Mouse (Mus musculus): ENCODE data around the gene Ndufs3. TPM values are rescaled to one million over a fixed set of nuclear protein-coding genes. Genes with fewer than 3 reads are reported as not detected.

Ndufs3 gene
- polyA plus RNA-seq, 1 experiment from 2014 or later: 240 TPM

- no peak overlapping the region for H3K9ac ChIP-seq (ENCODE audit: low read length)
- H3K36me3 ChIP-seq (ENCODE audit: control insufficient read depth, insufficient read depth, low read length): no peaks in the 10 kb centered on the region
- no peak overlapping the region for H3K27ac ChIP-seq (ENCODE audit: low read depth, low read length)
- H3K27me3 ChIP-seq (replicated peaks; ENCODE audit: control insufficient read depth, insufficient read depth, low read length): no peaks in the 10 kb centered on the region
- no peak overlapping the region for H3K4me2 ChIP-seq (ENCODE audit: low read length)
- H3K4me3 ChIP-seq (ENCODE audit: low read depth, low read length): no peak overlapping the region
- DNase-seq (ENCODE audit: low spot score): no peak
- H3K4me1 ChIP-seq (ENCODE audit: control insufficient read depth, insufficient read depth, low read length): no peaks in the 10 kb centered on the region
- H3K9me3 ChIP-seq (replicated peaks; ENCODE audit: control insufficient read depth, low read length): no peaks in the 10 kb centered on the region
- no peak for ATAC-seq
- 74% methylated on average over 2 of the region's 2 CpGs for WGBS
These were observed 27.6 kb upstream of the Ndufs3 start for GRCm38 (mm10) chr2:90932273-90932672.

GRCm38 (mm10) chr2:90931829-90932228 lies 27.2 kb upstream of the Ndufs3 start:
- Histone ChIP-seq H3K36me3 (ENCODE audit: control insufficient read depth, insufficient read depth, low read length) (no peaks in the 10 kb centered on the region), H3K27me3 (replicated peaks; ENCODE audit: control insufficient read depth, insufficient read depth, low read length) (no peaks in the 10 kb centered on the region), H3K9ac (ENCODE audit: low read length) (no peak overlapping the region), H3K9me3 (replicated peaks; ENCODE audit: control insufficient read depth, low read length) (no peaks in the 10 kb centered on the region), H3K27ac (ENCODE audit: low read depth, low read length) (no peak overlapping the region), H3K4me1 (ENCODE audit: control insufficient read depth, insufficient read depth, low read length) (no peaks in the 10 kb centered on the region), H3K4me2 (ENCODE audit: low read length) (no peak overlapping the region), H3K4me3 (ENCODE audit: low read depth, low read length) (no peak overlapping the region)
- WGBS: 88% methylated on average over 8 of the region's 8 CpGs
- DNase-seq (ENCODE audit: low spot score) (no peak), ATAC-seq (no peak)

- WGBS: 83% methylated on average over 13 of the region's 13 CpGs
- ATAC-seq: no peak
- no peak overlapping the region for H3K27ac ChIP-seq (ENCODE audit: low read depth, low read length)
These were observed 23.9 kb upstream of the Ndufs3 start for GRCm38 (mm10) chr2:90928566-90928965.

GRCm38 (mm10) chr2:90922636-90923035 lies 18.0 kb upstream of the Ndufs3 start:
- H3K4me1 ChIP-seq (ENCODE audit: control insufficient read depth, insufficient read depth, low read length): no peaks in the 10 kb centered on the region; the same call in 1 of the 2 replicates
- 94% methylated on average over 2 of the region's 2 CpGs for WGBS
- H3K9me3 ChIP-seq (replicated peaks; ENCODE audit: control insufficient read depth, low read length): no peaks in the 10 kb centered on the region
- DNase-seq (ENCODE audit: low spot score) (no peak), ATAC-seq (no peak)
- no peak overlapping the region for H3K4me3 ChIP-seq (ENCODE audit: low read depth, low read length)
- H3K4me2 ChIP-seq (ENCODE audit: low read length): no peak overlapping the region
- no peaks in the 10 kb centered on the region for H3K36me3 ChIP-seq (ENCODE audit: control insufficient read depth, insufficient read depth, low read length)
- H3K27me3 ChIP-seq (replicated peaks; ENCODE audit: control insufficient read depth, insufficient read depth, low read length): no peaks in the 10 kb centered on the region
- H3K27ac ChIP-seq (ENCODE audit: low read depth, low read length): no peak overlapping the region
- no peak overlapping the region for H3K9ac ChIP-seq (ENCODE audit: low read length)

More at GRCm38 (mm10) chr2:90928566-90928965, 23.9 kb upstream of the Ndufs3 start:
- Histone ChIP-seq H3K4me1 (ENCODE audit: control insufficient read depth, insufficient read depth, low read length) (no peaks in the 10 kb centered on the region), H3K9me3 (replicated peaks; ENCODE audit: control insufficient read depth, low read length) (no peaks in the 10 kb centered on the region), H3K9ac (ENCODE audit: low read length) (no peak overlapping the region), H3K4me3 (ENCODE audit: low read depth, low read length) (no peak overlapping the region), H3K4me2 (ENCODE audit: low read length) (no peak overlapping the region), H3K36me3 (ENCODE audit: control insufficient read depth, insufficient read depth, low read length) (no peaks in the 10 kb centered on the region), H3K27me3 (replicated peaks; ENCODE audit: control insufficient read depth, insufficient read depth, low read length) (no peaks in the 10 kb centered on the region)
- DNase-seq (ENCODE audit: low spot score): no peak

GRCm38 (mm10) chr2:90921178-90921577 lies 16.6 kb upstream of the Ndufs3 start:
- 97% methylated on average over 1 of the region's 1 CpGs for WGBS
- Histone ChIP-seq H3K4me3 (ENCODE audit: low read depth, low read length) (no peak overlapping the region), H3K9me3 (replicated peaks; ENCODE audit: control insufficient read depth, low read length) (no peaks in the 10 kb centered on the region), H3K36me3 (ENCODE audit: control insufficient read depth, insufficient read depth, low read length) (no peaks in the 10 kb centered on the region), H3K27ac (ENCODE audit: low read depth, low read length) (no peak overlapping the region), H3K4me2 (ENCODE audit: low read length) (no peak overlapping the region), H3K27me3 (replicated peaks; ENCODE audit: control insufficient read depth, insufficient read depth, low read length) (no peaks in the 10 kb centered on the region), H3K9ac (ENCODE audit: low read length) (no peak overlapping the region), H3K4me1 (ENCODE audit: control insufficient read depth, insufficient read depth, low read length) (peaks cover 5% of the 10 kb centered on the region; the same call in 1 of the 2 replicates)
- no peak for ATAC-seq
- no peak for DNase-seq (ENCODE audit: low spot score)

GRCm38 (mm10) chr2:90917999-90918698 lies 13.5 kb upstream of the Ndufs3 start:
- 12% methylated on average over 15 of the region's 16 CpGs for WGBS
- Histone ChIP-seq H3K9me3 (replicated peaks; ENCODE audit: control insufficient read depth, low read length) (no peaks in the 10 kb centered on the region), H3K4me1 (ENCODE audit: control insufficient read depth, insufficient read depth, low read length) (peaks cover 10% of the 10 kb centered on the region; the same call in 1 of the 2 replicates), H3K4me2 (ENCODE audit: low read length) (peak overlapping the region; percentile 81), H3K4me3 (ENCODE audit: low read depth, low read length) (peak overlapping the region; percentile 62), H3K36me3 (ENCODE audit: control insufficient read depth, insufficient read depth, low read length) (peaks cover 8% of the 10 kb centered on the region; the same call in 1 of the 2 replicates), H3K9ac (ENCODE audit: low read length) (peak overlapping the region; percentile 99), H3K27ac (ENCODE audit: low read depth, low read length) (peak overlapping the region; percentile 86), H3K27me3 (replicated peaks; ENCODE audit: control insufficient read depth, insufficient read depth, low read length) (no peaks in the 10 kb centered on the region)
- ATAC-seq (peak; percentile 44), DNase-seq (ENCODE audit: low spot score) (no peak)

GRCm38 (mm10) chr2:90917233-90917998 lies 12.8 kb upstream of the Ndufs3 start:
- DNase-seq (ENCODE audit: low spot score): peak; percentile 60
- Histone ChIP-seq H3K36me3 (ENCODE audit: control insufficient read depth, insufficient read depth, low read length) (peaks cover 14% of the 10 kb centered on the region; the same call in 1 of the 2 replicates), H3K9ac (ENCODE audit: low read length) (peak overlapping the region; percentile 99), H3K27ac (ENCODE audit: low read depth, low read length) (peak overlapping the region; percentile 86), H3K4me2 (ENCODE audit: low read length) (peak overlapping the region; percentile 81), H3K4me3 (ENCODE audit: low read depth, low read length) (peak overlapping the region; percentile 62), H3K4me1 (ENCODE audit: control insufficient read depth, insufficient read depth, low read length) (peaks cover 10% of the 10 kb centered on the region; the same call in 1 of the 2 replicates), H3K9me3 (replicated peaks; ENCODE audit: control insufficient read depth, low read length) (no peaks in the 10 kb centered on the region), H3K27me3 (replicated peaks; ENCODE audit: control insufficient read depth, insufficient read depth, low read length) (no peaks in the 10 kb centered on the region)
- peak; percentile 87 for ATAC-seq
- under 1% methylated on average over 73 of the region's 73 CpGs for WGBS

- peak overlapping the region; percentile 99 for H3K9ac ChIP-seq (ENCODE audit: low read length)
- ATAC-seq (peak; percentile 8; the same call in 1 of the 2 replicates), DNase-seq (ENCODE audit: low spot score) (peak; percentile 22)
- peak overlapping the region; percentile 81 for H3K4me2 ChIP-seq (ENCODE audit: low read length)
- peak overlapping the region; percentile 86 for H3K27ac ChIP-seq (ENCODE audit: low read depth, low read length)
- no peaks in the 10 kb centered on the region for H3K9me3 ChIP-seq (replicated peaks; ENCODE audit: control insufficient read depth, low read length)
- peak overlapping the region; percentile 62 for H3K4me3 ChIP-seq (ENCODE audit: low read depth, low read length)
- 26% methylated on average over 7 of the region's 7 CpGs for WGBS
- H3K4me1 ChIP-seq (ENCODE audit: control insufficient read depth, insufficient read depth, low read length): peaks cover 10% of the 10 kb centered on the region; the same call in 1 of the 2 replicates
- H3K27me3 ChIP-seq (replicated peaks; ENCODE audit: control insufficient read depth, insufficient read depth, low read length): no peaks in the 10 kb centered on the region
- H3K36me3 ChIP-seq (ENCODE audit: control insufficient read depth, insufficient read depth, low read length): peaks cover 18% of the 10 kb centered on the region
These were observed 12.1 kb upstream of the Ndufs3 start for GRCm38 (mm10) chr2:90916560-90917232.

Data from forebrain, embryonic 14.5 days (tissue).